Mouse (Mus musculus): ENCODE data around the gene Clec5a. TPM values are rescaled to one million over a fixed set of nuclear protein-coding genes. Genes with fewer than 3 reads are reported as not detected.
"Not testable (repeated sequence)": the region's sequence is repeated elsewhere in the genome, so short reads cannot be mapped to it uniquely, and the experiment has no call there.

Clec5a gene
- 0.34 and 0.43 TPM in 2 replicates for polyA plus RNA-seq (2014; fragmentation: Nextera tagmentation; extraction: Ambion mirVana)

- Histone ChIP-seq H3K36me3 (ENCODE audit: control insufficient read depth, insufficient read depth, low read length) (no peaks in the 10 kb centered on the region), H3K4me1 (ENCODE audit: control insufficient read depth, insufficient read depth, low read length) (no peaks in the 10 kb centered on the region), H3K4me2 (replicated peaks; ENCODE audit: low read depth, low read length) (no peak within 1 kb of the TSS), H3K4me3 (ENCODE audit: low read length) (no peak within 1 kb of the TSS), H3K27me3 (ENCODE audit: control insufficient read depth, insufficient read depth, low read length) (no peaks in the 10 kb centered on the region), H3K9ac (ENCODE audit: low read depth, low read length) (no peak within 1 kb of the TSS), H3K27ac (ENCODE audit: low read depth, low read length) (no peak within 1 kb of the TSS), H3K9me3 (ENCODE audit: control insufficient read depth, low read length) (no peaks in the 10 kb centered on the region)
- 87% methylated on average over 5 of the region's 5 CpGs for WGBS
- ATAC-seq (ENCODE audit: low FRiP score, low TSS enrichment): no peak
These were observed at the start of gene Clec5a for GRCm38 (mm10) chr6:40585645-40586044. TSS of gene Clec5a (minus strand) at chr6:40585821.

- 74% methylated on average over 1 of the region's 1 CpGs for WGBS
- H3K4me2 ChIP-seq (replicated peaks; ENCODE audit: low read depth, low read length): no peak overlapping the region
- no peak overlapping the region for H3K9ac ChIP-seq (ENCODE audit: low read depth, low read length)
- no peaks in the 10 kb centered on the region for H3K9me3 ChIP-seq (ENCODE audit: control insufficient read depth, low read length)
- no peaks in the 10 kb centered on the region for H3K4me1 ChIP-seq (ENCODE audit: control insufficient read depth, insufficient read depth, low read length)
- H3K27ac ChIP-seq (ENCODE audit: low read depth, low read length): no peak overlapping the region
- H3K4me3 ChIP-seq (ENCODE audit: low read length): no peak overlapping the region
- no peaks in the 10 kb centered on the region for H3K27me3 ChIP-seq (ENCODE audit: control insufficient read depth, insufficient read depth, low read length)
- ATAC-seq (ENCODE audit: low FRiP score, low TSS enrichment): peak; percentile 49; the same call in 1 of the 2 replicates
- H3K36me3 ChIP-seq (ENCODE audit: control insufficient read depth, insufficient read depth, low read length): no peaks in the 10 kb centered on the region
These were observed 49.0 kb upstream of the Clec5a start for GRCm38 (mm10) chr6:40634640-40635071.

GRCm38 (mm10) chr6:40628406-40629000 lies 42.9 kb upstream of the Clec5a start, which contains the start of gene Mgam:
TSS of gene Mgam (plus strand) at chr6:40628831.
- H3K4me2 ChIP-seq (replicated peaks; ENCODE audit: low read depth, low read length): no peak within 1 kb of the TSS
- no peaks in the 10 kb centered on the region for H3K27me3 ChIP-seq (ENCODE audit: control insufficient read depth, insufficient read depth, low read length)
- H3K9ac ChIP-seq (ENCODE audit: low read depth, low read length): no peak within 1 kb of the TSS
- no peak within 1 kb of the TSS for H3K27ac ChIP-seq (ENCODE audit: low read depth, low read length)
- H3K4me3 ChIP-seq (ENCODE audit: low read length): no peak within 1 kb of the TSS
- H3K4me1 ChIP-seq (ENCODE audit: control insufficient read depth, insufficient read depth, low read length): no peaks in the 10 kb centered on the region
- 86% methylated on average over 8 of the region's 8 CpGs for WGBS
- H3K36me3 ChIP-seq (ENCODE audit: control insufficient read depth, insufficient read depth, low read length): no peaks in the 10 kb centered on the region
- H3K9me3 ChIP-seq (ENCODE audit: control insufficient read depth, low read length): no peaks in the 10 kb centered on the region
- no peak for ATAC-seq (ENCODE audit: low FRiP score, low TSS enrichment)

DNA sequence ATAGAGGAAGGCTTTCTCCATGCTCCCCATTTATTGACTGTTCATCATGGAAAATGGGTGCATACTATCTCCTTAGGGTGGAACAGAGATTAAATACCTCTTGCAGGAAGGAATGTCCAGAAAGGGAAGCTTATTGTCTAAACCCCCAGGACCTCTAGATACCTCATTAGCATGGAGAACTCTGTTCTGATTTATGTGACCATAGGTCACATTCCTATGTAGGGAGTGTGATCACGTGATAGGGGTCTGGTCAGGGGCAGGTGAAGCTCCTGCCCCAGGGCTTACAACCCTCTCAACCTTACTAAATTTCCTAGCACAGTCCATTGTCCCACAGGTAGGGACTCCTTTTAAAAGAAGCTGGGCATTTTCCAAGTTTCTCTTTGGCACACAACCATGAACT lies 40.5 kb upstream of the Clec5a start:
- Histone ChIP-seq H3K27ac (ENCODE audit: low read depth, low read length) (no peak overlapping the region), H3K4me3 (ENCODE audit: low read length) (no peak overlapping the region), H3K4me2 (replicated peaks; ENCODE audit: low read depth, low read length) (no peak overlapping the region), H3K27me3 (ENCODE audit: control insufficient read depth, insufficient read depth, low read length) (no peaks in the 10 kb centered on the region), H3K9me3 (ENCODE audit: control insufficient read depth, low read length) (no peaks in the 10 kb centered on the region), H3K4me1 (ENCODE audit: control insufficient read depth, insufficient read depth, low read length) (no peaks in the 10 kb centered on the region), H3K36me3 (ENCODE audit: control insufficient read depth, insufficient read depth, low read length) (no peaks in the 10 kb centered on the region), H3K9ac (ENCODE audit: low read depth, low read length) (no peak overlapping the region)
- WGBS: 40% methylated on average over 1 of the region's 1 CpGs
- ATAC-seq (ENCODE audit: low FRiP score, low TSS enrichment): no peak

DNA sequence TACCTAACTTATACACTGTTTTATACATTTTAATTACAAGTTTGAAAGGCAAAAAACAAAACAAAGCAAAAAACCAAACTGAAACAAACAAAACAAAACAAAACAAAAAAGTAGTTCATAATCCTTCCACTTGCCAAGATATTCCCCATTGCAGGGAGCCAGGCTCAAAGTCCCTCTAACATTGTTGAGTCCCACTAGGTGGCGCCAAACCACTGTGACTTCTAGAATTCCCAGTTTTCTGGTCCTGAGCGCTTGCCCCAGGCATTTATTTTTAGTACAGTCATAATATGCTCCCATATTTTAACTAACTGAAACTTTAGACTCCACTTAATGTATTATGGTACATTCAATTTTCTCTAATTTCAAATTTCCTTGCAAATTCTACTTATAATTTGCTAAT lies 32.3 kb upstream of the Clec5a start:
- no peaks in the 10 kb centered on the region for H3K36me3 ChIP-seq (ENCODE audit: control insufficient read depth, insufficient read depth, low read length)
- WGBS: 18% methylated on average over 2 of the region's 2 CpGs
- no peaks in the 10 kb centered on the region for H3K27me3 ChIP-seq (ENCODE audit: control insufficient read depth, insufficient read depth, low read length)
- H3K9ac ChIP-seq (ENCODE audit: low read depth, low read length): no peak overlapping the region
- ATAC-seq (ENCODE audit: low FRiP score, low TSS enrichment): peak; percentile 76; the same call in 1 of the 2 replicates
- H3K9me3 ChIP-seq (ENCODE audit: control insufficient read depth, low read length): no peaks in the 10 kb centered on the region
- no peaks in the 10 kb centered on the region for H3K4me1 ChIP-seq (ENCODE audit: control insufficient read depth, insufficient read depth, low read length)
- H3K27ac ChIP-seq (ENCODE audit: low read depth, low read length): no peak overlapping the region
- no peak overlapping the region for H3K4me2 ChIP-seq (replicated peaks; ENCODE audit: low read depth, low read length)
- no peak overlapping the region for H3K4me3 ChIP-seq (ENCODE audit: low read length)

GRCm38 (mm10) chr6:40613260-40613852 lies 27.7 kb upstream of the Clec5a start, which contains the start of gene Tas2r138:
TSS of gene Tas2r138 (minus strand) at chr6:40613310.
- 93% methylated on average over 4 of the region's 4 CpGs for WGBS
- no peak within 1 kb of the TSS for H3K4me2 ChIP-seq (replicated peaks; ENCODE audit: low read depth, low read length)
- H3K27me3 ChIP-seq (ENCODE audit: control insufficient read depth, insufficient read depth, low read length): no peaks in the 10 kb centered on the region
- no peaks in the 10 kb centered on the region for H3K36me3 ChIP-seq (ENCODE audit: control insufficient read depth, insufficient read depth, low read length)
- no peak within 1 kb of the TSS for H3K9ac ChIP-seq (ENCODE audit: low read depth, low read length)
- H3K27ac ChIP-seq (ENCODE audit: low read depth, low read length): no peak within 1 kb of the TSS
- no peak for ATAC-seq (ENCODE audit: low FRiP score, low TSS enrichment)
- no peaks in the 10 kb centered on the region for H3K9me3 ChIP-seq (ENCODE audit: control insufficient read depth, low read length)
- no peak within 1 kb of the TSS for H3K4me3 ChIP-seq (ENCODE audit: low read length)
- H3K4me1 ChIP-seq (ENCODE audit: control insufficient read depth, insufficient read depth, low read length): no peaks in the 10 kb centered on the region

GRCm38 (mm10) chr6:40610244-40610643 lies 24.6 kb upstream of the Clec5a start:
- Histone ChIP-seq H3K9ac (ENCODE audit: low read depth, low read length) (no peak overlapping the region), H3K4me2 (replicated peaks; ENCODE audit: low read depth, low read length) (no peak overlapping the region), H3K36me3 (ENCODE audit: control insufficient read depth, insufficient read depth, low read length) (no peaks in the 10 kb centered on the region), H3K27me3 (ENCODE audit: control insufficient read depth, insufficient read depth, low read length) (no peaks in the 10 kb centered on the region), H3K4me1 (ENCODE audit: control insufficient read depth, insufficient read depth, low read length) (no peaks in the 10 kb centered on the region), H3K27ac (ENCODE audit: low read depth, low read length) (no peak overlapping the region), H3K9me3 (ENCODE audit: control insufficient read depth, low read length) (no peaks in the 10 kb centered on the region), H3K4me3 (ENCODE audit: low read length) (no peak overlapping the region)
- WGBS: 81% methylated on average over 8 of the region's 8 CpGs
- ATAC-seq (ENCODE audit: low FRiP score, low TSS enrichment): no peak

DNA sequence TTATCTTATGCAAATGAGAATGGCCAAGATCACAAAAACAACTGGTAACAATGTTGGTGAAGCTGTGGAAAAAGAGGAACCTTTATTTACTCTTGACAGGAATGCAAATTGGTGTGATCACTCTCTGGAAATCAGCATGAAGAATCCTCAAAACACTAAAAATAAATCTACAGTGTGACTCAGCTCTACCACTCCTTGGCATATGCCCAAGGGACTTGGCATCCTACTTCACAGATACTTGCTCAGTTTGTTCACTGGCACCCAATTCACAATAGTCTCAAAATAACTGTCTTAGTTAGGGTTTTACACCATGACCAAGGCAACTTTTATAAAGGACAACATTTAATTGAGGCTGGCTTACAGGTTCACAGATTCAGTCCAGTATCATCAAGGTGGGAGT lies 21.8 kb upstream of the Clec5a start:
- Histone ChIP-seq H3K4me2 (replicated peaks; ENCODE audit: low read depth, low read length) (no peak overlapping the region), H3K9me3 (ENCODE audit: control insufficient read depth, low read length) (no peaks in the 10 kb centered on the region)

DNA sequence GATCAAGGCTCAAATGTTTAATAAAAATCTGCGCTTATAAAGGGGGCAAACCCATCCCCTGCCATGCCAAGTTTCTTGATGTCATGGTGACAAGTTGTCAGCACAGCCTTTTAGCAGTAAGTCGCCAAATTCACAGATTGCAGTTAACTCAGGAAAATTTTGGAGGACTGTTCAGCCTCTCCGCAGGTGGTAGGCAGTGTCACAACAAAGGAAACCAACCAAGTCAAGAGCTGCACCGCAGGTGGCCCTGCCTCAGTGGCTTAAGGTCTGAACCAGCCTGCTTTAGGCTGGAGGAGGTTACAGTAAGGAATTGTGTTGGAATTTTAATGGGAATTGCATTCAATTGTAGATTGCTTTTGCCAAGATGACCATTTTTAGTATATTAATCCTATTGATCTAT lies 12.9 kb upstream of the Clec5a start:
- not testable (repeated sequence) for H3K36me3 ChIP-seq (ENCODE audit: control insufficient read depth, insufficient read depth, low read length); ATAC-seq (ENCODE audit: low FRiP score, low TSS enrichment); H3K9me3 ChIP-seq (ENCODE audit: control insufficient read depth, low read length); H3K4me1 ChIP-seq (ENCODE audit: control insufficient read depth, insufficient read depth, low read length); H3K4me3 ChIP-seq (ENCODE audit: low read length); H3K9ac ChIP-seq (ENCODE audit: low read depth, low read length); H3K27me3 ChIP-seq (ENCODE audit: control insufficient read depth, insufficient read depth, low read length); H3K27ac ChIP-seq (ENCODE audit: low read depth, low read length); H3K4me2 ChIP-seq (replicated peaks; ENCODE audit: low read depth, low read length)
- WGBS: 39% methylated on average over 4 of the region's 4 CpGs

More for the DNA sequence above, 21.8 kb upstream of the Clec5a start:
- Histone ChIP-seq H3K36me3 (ENCODE audit: control insufficient read depth, insufficient read depth, low read length) (no peaks in the 10 kb centered on the region), H3K27me3 (ENCODE audit: control insufficient read depth, insufficient read depth, low read length) (no peaks in the 10 kb centered on the region), H3K4me1 (ENCODE audit: control insufficient read depth, insufficient read depth, low read length) (no peaks in the 10 kb centered on the region), H3K4me3 (ENCODE audit: low read length) (no peak overlapping the region), H3K27ac (ENCODE audit: low read depth, low read length) (no peak overlapping the region), H3K9ac (ENCODE audit: low read depth, low read length) (no peak overlapping the region)
- no peak for ATAC-seq (ENCODE audit: low FRiP score, low TSS enrichment)

Measured in kidney, embryonic 14.5 days (tissue).